Mouse (Mus musculus): ENCODE data around the gene Gm7233. TPM values are rescaled to one million over a fixed set of nuclear protein-coding genes. Genes with fewer than 3 reads are reported as not detected.
"Not testable (repeated sequence)": the region's sequence is repeated elsewhere in the genome, so short reads cannot be mapped to it uniquely, and the experiment has no call there.

Gm7233 gene
- polyA plus RNA-seq (2014; fragmentation: Nextera tagmentation; extraction: Ambion mirVana) = 0.14 and 0.30 TPM in 2 replicates

- H3K27ac ChIP-seq (replicated peaks in 1 of 2; ENCODE audit: control insufficient read depth in 1 of 2, insufficient read depth in 1 of 2, low read depth in 2 of 2, low read length in 2 of 2); H3K27me3 ChIP-seq (ENCODE audit: control insufficient read depth, insufficient read depth, low read length); H3K4me1 ChIP-seq (ENCODE audit: control insufficient read depth in 2 of 2, insufficient read depth in 2 of 2, low read length in 2 of 2); H3K4me3 ChIP-seq (ENCODE audit: control insufficient read depth in 1 of 2, insufficient read depth in 1 of 2, low read depth in 1 of 2, low read length in 2 of 2); H3K9ac ChIP-seq (ENCODE audit: low read length); H3K9me3 ChIP-seq (ENCODE audit: control insufficient read depth, low read length); ATAC-seq (ENCODE audit: insufficient number of reproducible peaks, insufficient read depth, low FRiP score, low read depth); H3K36me3 ChIP-seq (ENCODE audit: control insufficient read depth, insufficient read depth, low read length); H3K4me2 ChIP-seq (ENCODE audit: low read length): not testable (repeated sequence)
- 54% methylated on average over 4 of the region's 5 CpGs for WGBS
These were observed at the start of gene Gm7233 for GRCm38 (mm10) chr14:43179567-43179966. TSS of gene Gm7233 (plus strand) at chr14:43179867.

DNA sequence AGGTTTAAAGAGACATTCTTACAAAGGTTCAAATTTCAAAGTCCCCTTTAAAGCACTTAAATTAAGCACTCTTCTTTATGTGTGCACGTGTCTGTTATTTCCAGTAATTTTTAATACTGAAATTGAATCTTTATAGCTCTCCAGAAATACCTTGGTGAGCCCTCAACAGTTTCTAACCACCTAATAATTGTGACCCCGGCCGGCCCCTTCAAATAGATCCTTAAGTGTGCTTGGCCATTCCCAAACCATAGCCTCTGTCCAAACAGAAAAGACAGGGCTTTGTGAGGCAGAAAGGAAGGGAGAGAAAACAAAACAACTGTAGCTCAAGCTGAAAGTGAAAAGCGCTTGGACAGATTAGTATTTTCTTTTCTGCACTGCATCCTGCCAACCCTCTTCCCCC, 12.5 kb upstream of the Gm7233 start:
- not testable (repeated sequence) for H3K36me3 ChIP-seq (ENCODE audit: control insufficient read depth, insufficient read depth, low read length); H3K9me3 ChIP-seq (ENCODE audit: control insufficient read depth, low read length); H3K27me3 ChIP-seq (ENCODE audit: control insufficient read depth, insufficient read depth, low read length); ATAC-seq (ENCODE audit: insufficient number of reproducible peaks, insufficient read depth, low FRiP score, low read depth); H3K4me2 ChIP-seq (ENCODE audit: low read length); H3K4me1 ChIP-seq (ENCODE audit: control insufficient read depth in 2 of 2, insufficient read depth in 2 of 2, low read length in 2 of 2); H3K4me3 ChIP-seq (ENCODE audit: control insufficient read depth in 1 of 2, insufficient read depth in 1 of 2, low read depth in 1 of 2, low read length in 2 of 2); H3K9ac ChIP-seq (ENCODE audit: low read length); H3K27ac ChIP-seq (replicated peaks in 1 of 2; ENCODE audit: control insufficient read depth in 1 of 2, insufficient read depth in 1 of 2, low read depth in 2 of 2, low read length in 2 of 2)
- WGBS = 56% methylated on average over 3 of the region's 4 CpGs

DNA sequence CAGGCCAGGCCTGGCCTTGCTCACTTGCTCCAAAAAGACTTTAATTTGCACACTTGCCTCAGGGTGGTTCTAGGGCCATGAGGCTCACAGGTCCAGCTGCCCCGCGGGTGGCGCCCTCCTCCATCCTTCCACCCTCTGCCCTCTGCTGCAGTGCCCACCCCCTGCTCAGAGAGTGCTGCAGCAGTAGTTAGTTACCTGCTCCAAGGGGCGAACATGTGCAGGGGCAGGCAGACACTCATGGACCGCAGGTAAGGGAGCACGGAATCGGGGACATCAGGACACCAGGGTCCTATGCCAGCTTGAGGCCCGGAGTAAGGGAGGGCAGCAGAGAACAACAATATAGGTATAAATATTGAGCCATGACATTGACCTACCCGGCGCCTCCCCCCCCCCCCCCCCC, 11.7 kb upstream of the Gm7233 start:
- H3K4me3 ChIP-seq (ENCODE audit: control insufficient read depth in 1 of 2, insufficient read depth in 1 of 2, low read depth in 1 of 2, low read length in 2 of 2); H3K27me3 ChIP-seq (ENCODE audit: control insufficient read depth, insufficient read depth, low read length); H3K4me2 ChIP-seq (ENCODE audit: low read length); H3K4me1 ChIP-seq (ENCODE audit: control insufficient read depth in 2 of 2, insufficient read depth in 2 of 2, low read length in 2 of 2); H3K27ac ChIP-seq (replicated peaks in 1 of 2; ENCODE audit: control insufficient read depth in 1 of 2, insufficient read depth in 1 of 2, low read depth in 2 of 2, low read length in 2 of 2); ATAC-seq (ENCODE audit: insufficient number of reproducible peaks, insufficient read depth, low FRiP score, low read depth); H3K36me3 ChIP-seq (ENCODE audit: control insufficient read depth, insufficient read depth, low read length); H3K9ac ChIP-seq (ENCODE audit: low read length); H3K9me3 ChIP-seq (ENCODE audit: control insufficient read depth, low read length): not testable (repeated sequence)
- no CpG with 5 or more reads among the region's 10 CpGs for WGBS

- not testable (repeated sequence) for H3K4me2 ChIP-seq (ENCODE audit: low read length); H3K27ac ChIP-seq (replicated peaks in 1 of 2; ENCODE audit: control insufficient read depth in 1 of 2, insufficient read depth in 1 of 2, low read depth in 2 of 2, low read length in 2 of 2); ATAC-seq (ENCODE audit: insufficient number of reproducible peaks, insufficient read depth, low FRiP score, low read depth); H3K27me3 ChIP-seq (ENCODE audit: control insufficient read depth, insufficient read depth, low read length); H3K9ac ChIP-seq (ENCODE audit: low read length); H3K4me1 ChIP-seq (ENCODE audit: control insufficient read depth in 2 of 2, insufficient read depth in 2 of 2, low read length in 2 of 2); H3K9me3 ChIP-seq (ENCODE audit: control insufficient read depth, low read length); H3K4me3 ChIP-seq (ENCODE audit: control insufficient read depth in 1 of 2, insufficient read depth in 1 of 2, low read depth in 1 of 2, low read length in 2 of 2); H3K36me3 ChIP-seq (ENCODE audit: control insufficient read depth, insufficient read depth, low read length)
- 35% methylated on average over 1 of the region's 10 CpGs for WGBS
These were observed 11.0 kb upstream of the Gm7233 start for GRCm38 (mm10) chr14:43168573-43169170.

DNA sequence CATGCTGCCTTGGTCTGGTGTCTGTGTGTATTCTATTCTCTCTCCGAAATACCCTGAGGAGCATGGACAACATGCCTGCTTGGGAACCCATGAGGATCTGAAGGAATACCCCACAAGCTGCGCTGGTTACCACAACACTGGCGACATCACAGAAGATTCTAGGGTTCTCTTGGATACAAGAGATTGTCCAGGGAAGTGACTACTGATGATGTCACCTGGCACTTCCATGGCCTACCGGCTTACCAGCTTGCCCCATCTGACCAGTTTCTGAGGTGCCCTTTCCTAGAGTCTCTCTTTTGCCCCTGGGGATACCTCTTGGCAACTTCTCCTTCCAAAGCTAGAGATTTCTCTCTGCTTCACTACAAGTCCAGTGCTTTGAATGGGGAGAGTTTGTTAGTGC, 55.5 kb downstream of the Gm7233 start, which contains the start of gene Gm8122:
Gm8122 (minus strand) TSS at position 101 of the 400 bp plus-strand sequence.
- not testable (repeated sequence) for H3K36me3 ChIP-seq (ENCODE audit: control insufficient read depth, insufficient read depth, low read length); H3K4me2 ChIP-seq (ENCODE audit: low read length); H3K4me1 ChIP-seq (ENCODE audit: control insufficient read depth in 2 of 2, insufficient read depth in 2 of 2, low read length in 2 of 2); H3K9me3 ChIP-seq (ENCODE audit: control insufficient read depth, low read length); H3K27me3 ChIP-seq (ENCODE audit: control insufficient read depth, insufficient read depth, low read length); H3K27ac ChIP-seq (replicated peaks in 1 of 2; ENCODE audit: control insufficient read depth in 1 of 2, insufficient read depth in 1 of 2, low read depth in 2 of 2, low read length in 2 of 2); ATAC-seq (ENCODE audit: insufficient number of reproducible peaks, insufficient read depth, low FRiP score, low read depth); H3K4me3 ChIP-seq (ENCODE audit: control insufficient read depth in 1 of 2, insufficient read depth in 1 of 2, low read depth in 1 of 2, low read length in 2 of 2); H3K9ac ChIP-seq (ENCODE audit: low read length)
- WGBS = 77% methylated on average over 4 of the region's 4 CpGs

Other genes with a start within 250 kb of the Gm7233 start
- gene Gm8082, start 186.2 kb upstream of the Gm7233 start, polyA plus RNA-seq (2014; fragmentation: Nextera tagmentation; extraction: Ambion mirVana) = not detected in 2 replicates
- gene Gm10376, start 164.2 kb upstream of the Gm7233 start, polyA plus RNA-seq (2014; fragmentation: Nextera tagmentation; extraction: Ambion mirVana) = not detected in 2 replicates
- gene Gm8094, start 103.2 kb upstream of the Gm7233 start, polyA plus RNA-seq (2014; fragmentation: Nextera tagmentation; extraction: Ambion mirVana) = not detected in 2 replicates
- gene Gm8104, start 79.3 kb upstream of the Gm7233 start, polyA plus RNA-seq (2014; fragmentation: Nextera tagmentation; extraction: Ambion mirVana) = 0.15 and 0.20 TPM in 2 replicates
- not detected in 2 replicates for gene Gm8122, start 55.4 kb downstream of the Gm7233 start, polyA plus RNA-seq (2014; fragmentation: Nextera tagmentation; extraction: Ambion mirVana)
- gene Gm8126, start 78.8 kb downstream of the Gm7233 start, polyA plus RNA-seq (2014; fragmentation: Nextera tagmentation; extraction: Ambion mirVana) = not detected in 2 replicates
- not detected in 2 replicates for gene Gm9732, start 95.2 kb downstream of the Gm7233 start, polyA plus RNA-seq (2014; fragmentation: Nextera tagmentation; extraction: Ambion mirVana)
- gene Gm8127, start 114.0 kb downstream of the Gm7233 start, polyA plus RNA-seq (2014; fragmentation: Nextera tagmentation; extraction: Ambion mirVana) = not detected in 2 replicates
- gene 1700001F09Rik, start 167.9 kb downstream of the Gm7233 start, polyA plus RNA-seq (2014; fragmentation: Nextera tagmentation; extraction: Ambion mirVana) = not detected in 2 replicates
- gene Gm8138, start 236.5 kb downstream of the Gm7233 start, polyA plus RNA-seq (2014; fragmentation: Nextera tagmentation; extraction: Ambion mirVana) = not detected in 2 replicates

All from heart, embryonic 14.5 days (tissue).